Mouse (Mus musculus) midbrain, embryonic 10.5 days (tissue): ENCODE results near the gene Flcn. TPM values are rescaled to one million over a fixed set of nuclear protein-coding genes. Genes with fewer than 3 reads are reported as not detected.

Source experiments
- DNase-seq: peaks from one replicate; pipeline ENCODE4 v3.0.0-alpha.2; 2017; ENCODE audit warnings: low spot score
- H3K27ac ChIP-seq: fragments of 300-500 bp; sonication (generic); replicated peaks from 2 replicates; pipeline ENCODE4 v1.5.1; 2016; ENCODE audit warnings: mild to moderate bottlenecking
- H3K27me3 ChIP-seq: fragments of 300-500 bp; sonication (generic); 2 replicates; pipeline ENCODE4 v1.6.1; 2016; ENCODE audit warnings: low read depth, mild to moderate bottlenecking; ENCODE audit not compliant: poor library complexity, severe bottlenecking
- H3K36me3 ChIP-seq: fragments of 300-500 bp; sonication (generic); 2 replicates; pipeline ENCODE4 v1.6.1; 2016; ENCODE audit warnings: mild to moderate bottlenecking, moderate library complexity
- H3K4me1 ChIP-seq: fragments of 300-500 bp; sonication (generic); 2 replicates; pipeline ENCODE4 v1.6.1; 2016
- H3K4me3 ChIP-seq: fragments of 300-500 bp; sonication (generic); 2 replicates; pipeline ENCODE4 v1.5.1; 2016; ENCODE audit warnings: mild to moderate bottlenecking, moderate library complexity
- H3K9me3 ChIP-seq: fragments of 300-500 bp; sonication (generic); replicated peaks from 2 replicates; pipeline ENCODE4 v1.6.1; 2016; ENCODE audit warnings: mild to moderate bottlenecking
- WGBS: fragments of 180-500 bp; shearing (Covaris S2); methylation state at CpG from one replicate; pipeline ENCODE4 v1.1.7; 2016; 5-methylcytosine and 5-hydroxymethylcytosine counted together
- polyA plus RNA-seq: library from polyadenylated mRNA; unstranded; fragments of >200 nt; fragmentation: Nextera tagmentation; extraction: Ambion mirVana; gene quantifications from 2 replicates; pipeline ENCODE4 v1.2.1, GENCODE M21; 2016

The Flcn gene
- polyA plus RNA-seq, 1 experiment from 2014 or later: 31.7 TPM

GRCm38 (mm10) chr11:59777259-59777658 lies 32.6 kb downstream of the Flcn start:
- Histone ChIP-seq H3K9me3 (no peaks in the 10 kb centered on the region), H3K36me3 (peaks cover 65% of the 10 kb centered on the region), H3K27me3 (no peaks in the 10 kb centered on the region), H3K27ac (no peak overlapping the region), H3K4me3 (no peak overlapping the region), H3K4me1 (peaks cover 13% of the 10 kb centered on the region)
- 91% methylated on average over 5 of the region's 5 CpGs for WGBS
- no peak for DNase-seq

DNA sequence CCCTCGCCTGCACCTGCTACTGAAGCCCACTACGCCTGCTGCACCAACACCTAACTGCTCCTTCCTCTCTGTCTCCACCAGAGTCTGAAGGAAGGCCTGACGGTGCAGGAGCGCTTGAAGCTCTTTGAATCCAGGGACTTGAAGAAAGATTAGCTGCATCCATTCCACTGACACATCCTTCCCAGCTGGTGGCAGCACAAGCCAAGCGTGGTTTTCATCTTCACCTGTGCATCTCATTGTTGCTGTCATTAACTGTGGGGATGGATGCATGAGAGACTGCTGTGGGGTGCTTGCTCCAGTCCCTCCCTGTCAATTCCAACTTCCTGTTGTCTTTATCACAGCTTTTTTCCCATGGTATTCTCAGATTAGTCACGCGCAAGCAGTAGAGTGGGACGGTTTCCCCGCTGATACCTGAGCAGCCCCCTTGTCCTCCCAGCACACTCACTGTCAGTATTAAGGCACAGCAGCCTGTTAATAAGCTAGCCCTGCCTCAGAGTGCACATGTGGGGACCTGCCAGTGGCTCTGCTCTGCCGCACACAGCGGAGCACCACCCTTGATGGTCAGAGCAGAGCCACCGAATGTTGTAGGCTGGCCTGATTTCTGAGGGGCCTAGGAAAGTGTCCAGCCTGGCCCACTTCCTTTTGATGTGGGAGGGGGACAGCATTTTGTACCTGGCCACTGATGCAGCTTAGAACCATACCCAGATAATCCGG lies 34.2 kb downstream of the Flcn start:
- 83% methylated on average over 13 of the region's 13 CpGs for WGBS
- Histone ChIP-seq H3K4me3 (no peak overlapping the region), H3K4me1 (no peaks in the 10 kb centered on the region), H3K27me3 (no peaks in the 10 kb centered on the region), H3K27ac (no peak overlapping the region), H3K9me3 (no peaks in the 10 kb centered on the region), H3K36me3 (peaks cover 82% of the 10 kb centered on the region)
- no peak for DNase-seq

DNA sequence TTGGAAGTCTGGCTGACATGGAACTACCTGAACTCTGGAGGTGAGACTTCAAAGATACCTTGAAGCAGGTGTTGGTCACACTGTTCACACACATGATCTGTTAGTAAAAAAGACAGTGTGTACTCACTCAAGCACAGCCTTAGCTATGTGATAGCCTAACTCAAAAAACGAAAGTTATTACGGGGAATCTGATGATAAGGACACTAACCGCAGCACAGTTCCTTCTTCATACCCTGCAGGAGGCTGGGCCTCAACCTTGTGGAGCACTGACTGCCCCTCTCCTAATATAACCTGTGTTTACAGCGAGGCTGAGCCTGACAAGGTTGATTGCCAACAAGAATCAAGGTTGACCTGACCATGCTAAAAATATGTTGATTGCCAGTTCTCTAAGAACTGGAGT lies 35.3 kb downstream of the Flcn start:
- DNase-seq: no peak
- Histone ChIP-seq H3K36me3 (peaks cover 93% of the 10 kb centered on the region), H3K4me3 (no peak overlapping the region), H3K27ac (no peak overlapping the region), H3K4me1 (no peaks in the 10 kb centered on the region), H3K9me3 (no peaks in the 10 kb centered on the region), H3K27me3 (no peaks in the 10 kb centered on the region)
- WGBS: 92% methylated on average over 4 of the region's 4 CpGs

- Histone ChIP-seq H3K9me3 (no peaks in the 10 kb centered on the region), H3K27ac (no peak overlapping the region), H3K27me3 (no peaks in the 10 kb centered on the region), H3K4me3 (no peak overlapping the region), H3K4me1 (no peaks in the 10 kb centered on the region), H3K36me3 (peaks cover 99% of the 10 kb centered on the region)
- WGBS: 87% methylated on average over 4 of the region's 4 CpGs
- no peak for DNase-seq
Observed at GRCm38 (mm10) chr11:59772902-59773301, 36.9 kb downstream of the Flcn start.

GRCm38 (mm10) chr11:59772291-59772690 lies 37.5 kb downstream of the Flcn start:
- H3K36me3 ChIP-seq: peaks cover 100% of the 10 kb centered on the region
- 97% methylated on average over 2 of the region's 2 CpGs for WGBS
- H3K4me3 ChIP-seq: no peak overlapping the region

DNA sequence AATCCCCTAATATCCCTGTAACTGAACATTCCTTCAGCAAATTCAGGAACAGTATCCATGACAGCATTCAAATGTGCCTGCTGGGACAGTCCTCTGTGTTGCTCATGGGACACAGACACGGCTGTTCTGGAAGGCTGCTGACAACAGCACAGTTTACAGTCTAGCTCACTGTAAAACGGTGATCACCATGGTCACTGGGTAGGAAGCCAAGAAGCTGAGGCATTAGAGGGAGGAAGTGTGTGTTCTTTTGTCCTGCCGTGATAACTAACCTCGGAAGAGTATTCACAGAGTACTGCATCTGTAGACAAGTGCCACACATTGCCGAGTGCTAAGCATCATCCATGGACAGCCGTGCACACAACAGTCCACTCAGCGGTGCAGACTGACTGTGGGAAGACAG lies 39.1 kb downstream of the Flcn start:
- no peak for DNase-seq
- Histone ChIP-seq H3K4me1 (no peaks in the 10 kb centered on the region), H3K27ac (no peak overlapping the region), H3K27me3 (no peaks in the 10 kb centered on the region), H3K4me3 (no peak overlapping the region), H3K36me3 (peaks cover 98% of the 10 kb centered on the region), H3K9me3 (no peaks in the 10 kb centered on the region)
- WGBS: 91% methylated on average over 7 of the region's 7 CpGs

More at GRCm38 (mm10) chr11:59772291-59772690, 37.5 kb downstream of the Flcn start:
- H3K27me3 ChIP-seq: no peaks in the 10 kb centered on the region
- no peaks in the 10 kb centered on the region for H3K9me3 ChIP-seq
- no peak for DNase-seq
- H3K27ac ChIP-seq: no peak overlapping the region
- H3K4me1 ChIP-seq: no peaks in the 10 kb centered on the region

GRCm38 (mm10) chr11:59769738-59770137 lies 40.1 kb downstream of the Flcn start:
- no peaks in the 10 kb centered on the region for H3K4me1 ChIP-seq
- H3K27ac ChIP-seq: no peak overlapping the region
- no peaks in the 10 kb centered on the region for H3K9me3 ChIP-seq
- DNase-seq: no peak
- WGBS: 89% methylated on average over 6 of the region's 6 CpGs
- peaks cover 98% of the 10 kb centered on the region for H3K36me3 ChIP-seq
- H3K27me3 ChIP-seq: no peaks in the 10 kb centered on the region
- H3K4me3 ChIP-seq: no peak overlapping the region

GRCm38 (mm10) chr11:59769307-59769706 lies 40.5 kb downstream of the Flcn start:
- Histone ChIP-seq H3K27me3 (no peaks in the 10 kb centered on the region), H3K4me3 (no peak overlapping the region), H3K4me1 (no peaks in the 10 kb centered on the region), H3K36me3 (peaks cover 98% of the 10 kb centered on the region), H3K27ac (no peak overlapping the region), H3K9me3 (no peaks in the 10 kb centered on the region)
- WGBS: 100% methylated on average over 2 of the region's 2 CpGs
- no peak for DNase-seq

DNA sequence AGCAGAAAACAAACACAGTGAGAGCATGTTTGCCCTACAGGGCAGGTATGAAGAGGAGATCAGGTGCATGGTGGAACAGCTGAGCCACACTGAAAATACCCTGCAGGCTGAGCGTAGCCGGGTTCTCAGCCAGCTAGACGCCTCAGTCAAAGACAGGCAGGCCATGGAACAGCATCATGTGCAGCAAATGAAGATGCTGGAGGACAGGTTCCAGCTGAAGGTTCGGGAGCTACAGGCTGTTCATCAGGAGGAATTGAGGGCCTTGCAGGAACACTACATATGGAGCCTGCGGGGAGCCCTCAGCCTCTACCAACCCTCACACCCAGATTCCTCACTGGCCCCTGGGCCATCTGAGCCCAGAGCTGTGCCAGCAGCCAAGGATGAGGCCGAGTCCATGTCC lies 49.0 kb downstream of the Flcn start:
- no peaks in the 10 kb centered on the region for H3K27me3 ChIP-seq
- H3K27ac ChIP-seq: no peak overlapping the region
- WGBS: 96% methylated on average over 6 of the region's 6 CpGs
- H3K4me1 ChIP-seq: no peaks in the 10 kb centered on the region
- no peak overlapping the region for H3K4me3 ChIP-seq
- DNase-seq: no peak
- peaks cover 96% of the 10 kb centered on the region for H3K36me3 ChIP-seq
- no peaks in the 10 kb centered on the region for H3K9me3 ChIP-seq

DNA sequence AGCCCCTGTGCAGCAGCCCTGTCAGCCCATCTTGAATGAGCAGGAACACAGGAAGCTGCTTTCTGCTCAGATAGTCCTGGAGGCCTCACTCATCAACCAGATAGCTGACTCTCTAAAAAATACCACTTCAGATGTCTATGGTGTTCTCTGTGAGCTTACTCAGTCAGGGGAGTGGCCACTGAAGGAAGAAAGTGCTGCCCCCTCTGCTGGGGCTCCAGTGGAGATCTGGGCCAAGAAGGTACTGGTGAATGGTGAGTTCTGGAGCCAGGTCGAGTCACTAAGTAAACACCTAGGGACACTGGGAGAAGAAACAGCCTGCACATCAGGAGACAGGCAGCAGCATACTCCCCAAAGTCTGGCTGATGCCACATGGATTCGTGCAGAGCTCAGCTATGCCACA lies 50.2 kb downstream of the Flcn start:
- peaks cover 96% of the 10 kb centered on the region for H3K36me3 ChIP-seq
- H3K4me1 ChIP-seq: no peaks in the 10 kb centered on the region
- H3K27me3 ChIP-seq: no peaks in the 10 kb centered on the region
- H3K27ac ChIP-seq: no peak overlapping the region
- no peaks in the 10 kb centered on the region for H3K9me3 ChIP-seq
- WGBS: 88% methylated on average over 2 of the region's 2 CpGs
- no peak overlapping the region for H3K4me3 ChIP-seq
- DNase-seq: no peak

GRCm38 (mm10) chr11:59759178-59759577 lies 50.6 kb downstream of the Flcn start:
- peaks cover 96% of the 10 kb centered on the region for H3K36me3 ChIP-seq
- H3K27ac ChIP-seq: no peak overlapping the region
- 92% methylated on average over 4 of the region's 4 CpGs for WGBS
- H3K9me3 ChIP-seq: no peaks in the 10 kb centered on the region
- DNase-seq: no peak
- H3K4me3 ChIP-seq: no peak overlapping the region
- no peaks in the 10 kb centered on the region for H3K4me1 ChIP-seq
- no peaks in the 10 kb centered on the region for H3K27me3 ChIP-seq

DNA sequence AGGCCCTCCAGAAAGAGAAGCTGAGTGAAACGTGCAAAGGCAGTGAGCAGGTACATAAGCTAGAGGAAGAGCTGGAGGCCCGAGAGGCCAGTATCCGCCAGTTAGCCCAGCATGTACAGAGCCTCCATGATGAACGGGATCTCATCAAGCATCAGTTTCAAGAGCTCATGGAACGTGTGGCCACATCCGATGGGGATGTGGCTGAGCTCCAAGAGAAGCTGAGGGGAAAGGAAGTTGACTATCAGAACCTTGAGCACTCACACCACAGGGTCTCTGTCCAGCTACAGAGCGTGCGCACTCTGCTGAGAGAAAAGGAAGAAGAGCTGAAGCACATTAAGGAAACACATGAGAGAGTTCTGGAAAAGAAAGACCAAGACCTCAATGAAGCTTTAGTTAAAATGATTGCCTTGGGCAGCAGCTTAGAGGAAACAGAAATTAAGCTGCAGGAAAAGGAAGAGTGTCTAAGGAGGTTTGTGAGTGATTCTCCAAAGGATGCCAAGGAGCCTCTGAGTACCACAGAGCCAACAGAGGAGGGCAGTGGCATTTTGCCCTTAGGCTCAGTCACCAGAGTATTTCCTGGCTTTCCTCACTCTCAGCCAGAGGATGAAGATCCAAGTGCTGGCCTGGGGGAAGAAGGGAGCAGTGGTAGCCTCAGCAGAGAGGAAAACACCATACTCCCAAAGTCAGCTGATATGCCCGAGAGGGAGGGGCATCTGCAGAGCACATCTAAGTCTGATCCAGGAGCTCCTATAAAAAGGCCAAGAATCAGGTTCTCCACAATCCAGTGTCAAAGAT lies 51.4 kb downstream of the Flcn start:
- H3K4me1 ChIP-seq: no peaks in the 10 kb centered on the region
- no peaks in the 10 kb centered on the region for H3K9me3 ChIP-seq
- peaks cover 96% of the 10 kb centered on the region for H3K36me3 ChIP-seq
- H3K27me3 ChIP-seq: no peaks in the 10 kb centered on the region
- WGBS: 91% methylated on average over 9 of the region's 9 CpGs
- H3K4me3 ChIP-seq: no peak overlapping the region
- no peak for DNase-seq
- no peak overlapping the region for H3K27ac ChIP-seq

- peaks cover 100% of the 10 kb centered on the region for H3K36me3 ChIP-seq
- WGBS: 76% methylated on average over 4 of the region's 4 CpGs
- DNase-seq: no peak
- H3K27me3 ChIP-seq: no peaks in the 10 kb centered on the region
- no peaks in the 10 kb centered on the region for H3K9me3 ChIP-seq
- H3K4me1 ChIP-seq: no peaks in the 10 kb centered on the region
- no peak overlapping the region for H3K4me3 ChIP-seq
- no peak overlapping the region for H3K27ac ChIP-seq
Observed at GRCm38 (mm10) chr11:59756351-59756750, 53.5 kb downstream of the Flcn start.
